Mouse (Mus musculus): Measurements from ENCODE around the gene Cask. TPM values are rescaled to one million over a fixed set of nuclear protein-coding genes. Genes with fewer than 3 reads are reported as not detected.

Gene Cask
- polyA plus RNA-seq, 1 experiment from 2014 or later = 14.6 TPM

DNA sequence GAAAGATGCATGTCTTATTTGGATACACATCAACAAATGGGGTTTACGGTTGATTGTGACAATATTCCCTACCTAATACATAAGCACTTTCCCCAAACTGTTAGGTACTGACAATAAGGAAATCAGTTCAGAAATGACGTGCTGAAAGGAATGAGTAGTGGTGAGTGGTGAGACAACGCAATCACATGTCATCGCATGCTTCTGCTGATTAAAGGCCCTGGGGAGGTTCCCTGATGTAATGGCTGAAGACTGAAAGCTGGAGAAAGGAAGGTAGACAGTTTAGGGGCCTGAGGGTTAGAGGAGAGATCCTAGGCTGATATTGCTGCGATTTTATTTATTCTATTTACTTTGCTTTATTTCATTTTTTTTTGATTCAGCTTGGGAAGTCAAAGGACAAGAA is 240.1 kb downstream of the Cask start:
- 90% methylated on average over 5 of the region's 5 CpGs for WGBS
- H3K4me3 ChIP-seq = no peak overlapping the region
- H3K27ac ChIP-seq = no peak overlapping the region
- peaks cover 5% of the 10 kb centered on the region; the same call in 1 of the 2 replicates for H3K27me3 ChIP-seq (ENCODE audit: insufficient read depth, poor library complexity, severe bottlenecking)
- H3K36me3 ChIP-seq = peaks cover 12% of the 10 kb centered on the region
- DNase-seq (ENCODE audit: low spot score) = no peak
- H3K9me3 ChIP-seq = no peaks in the 10 kb centered on the region
- H3K4me1 ChIP-seq (replicated peaks) = no peaks in the 10 kb centered on the region

DNA sequence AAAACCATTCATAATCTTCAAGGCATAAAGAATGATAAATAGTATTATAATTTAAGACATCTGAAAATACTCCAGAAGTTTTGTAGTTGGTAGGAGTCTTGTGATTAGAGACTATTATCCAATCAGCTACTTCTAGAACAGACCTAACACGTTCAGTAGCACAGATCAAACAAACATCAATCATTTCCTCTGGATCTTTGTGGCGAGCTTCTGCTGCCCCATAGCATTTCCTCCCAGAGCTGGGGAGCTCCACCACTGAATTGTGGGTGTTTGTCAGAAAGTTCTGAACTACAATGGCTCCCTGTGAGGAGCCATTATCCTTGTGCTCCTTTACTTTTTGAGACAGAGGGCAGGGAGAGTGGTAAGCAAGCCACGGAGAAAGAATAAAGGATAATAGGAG is 243.4 kb downstream of the Cask start:
- H3K36me3 ChIP-seq = peaks cover 3% of the 10 kb centered on the region; the same call in 1 of the 2 replicates
- no peaks in the 10 kb centered on the region for H3K4me1 ChIP-seq (replicated peaks)
- no peak overlapping the region for H3K4me3 ChIP-seq
- H3K27ac ChIP-seq = no peak overlapping the region
- no peak for DNase-seq (ENCODE audit: low spot score)
- peaks cover 5% of the 10 kb centered on the region; the same call in 1 of the 2 replicates for H3K27me3 ChIP-seq (ENCODE audit: insufficient read depth, poor library complexity, severe bottlenecking)
- 55% methylated on average over 3 of the region's 3 CpGs for WGBS
- no peaks in the 10 kb centered on the region for H3K9me3 ChIP-seq

DNA sequence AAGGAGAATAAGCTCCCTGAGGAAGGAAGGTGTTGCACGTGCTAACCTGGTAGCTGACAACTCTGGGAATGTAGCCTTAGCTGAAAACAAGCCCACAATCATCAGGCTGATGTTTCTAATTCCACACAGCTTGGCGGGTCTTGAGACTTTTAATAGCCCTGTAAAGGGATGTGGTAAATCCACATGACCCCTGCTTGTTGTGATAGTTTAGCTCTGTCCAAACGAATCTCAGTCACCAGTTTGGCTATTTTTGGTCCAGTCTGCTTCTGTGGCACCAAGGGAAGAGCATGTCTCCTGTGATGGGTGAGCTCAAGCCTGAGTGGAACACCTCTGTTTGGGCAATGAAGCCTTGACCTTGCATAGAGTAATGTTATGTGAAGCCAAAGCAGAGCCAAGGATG is 244.4 kb downstream of the Cask start:
- DNase-seq (ENCODE audit: low spot score) = no peak
- H3K4me1 ChIP-seq (replicated peaks) = no peaks in the 10 kb centered on the region
- H3K9me3 ChIP-seq = no peaks in the 10 kb centered on the region
- no peak overlapping the region for H3K27ac ChIP-seq
- H3K27me3 ChIP-seq (ENCODE audit: insufficient read depth, poor library complexity, severe bottlenecking) = peaks cover 5% of the 10 kb centered on the region; the same call in 1 of the 2 replicates
- peaks cover 3% of the 10 kb centered on the region; the same call in 1 of the 2 replicates for H3K36me3 ChIP-seq
- 74% methylated on average over 3 of the region's 3 CpGs for WGBS
- no peak overlapping the region for H3K4me3 ChIP-seq

DNA sequence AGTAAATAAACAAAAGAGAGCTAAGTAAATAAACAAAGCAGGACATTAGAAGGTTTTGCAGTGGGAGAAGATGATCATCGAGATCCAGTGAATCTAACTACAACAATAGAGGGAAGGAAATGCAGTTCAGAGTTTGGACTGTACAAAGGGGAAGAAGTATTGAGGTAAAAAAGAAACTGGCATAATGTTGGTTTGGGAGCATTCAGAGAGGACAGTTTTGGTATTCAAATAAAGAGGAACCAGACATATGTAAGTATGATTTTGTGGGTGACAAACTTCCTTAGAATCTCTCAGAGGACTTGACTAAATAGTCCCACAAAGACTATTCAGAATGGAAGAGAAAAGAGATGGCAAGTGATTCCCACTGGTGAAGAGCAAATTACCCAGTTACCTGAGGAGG is 251.2 kb downstream of the Cask start:
- H3K9me3 ChIP-seq = no peaks in the 10 kb centered on the region
- no peak for DNase-seq (ENCODE audit: low spot score)
- H3K27ac ChIP-seq = no peak overlapping the region
- no peaks in the 10 kb centered on the region; the same call in 1 of the 2 replicates for H3K27me3 ChIP-seq (ENCODE audit: insufficient read depth, poor library complexity, severe bottlenecking)
- H3K4me1 ChIP-seq (replicated peaks) = no peaks in the 10 kb centered on the region
- no peaks in the 10 kb centered on the region for H3K36me3 ChIP-seq
- H3K4me3 ChIP-seq = no peak overlapping the region
- 77% methylated on average over 1 of the region's 1 CpGs for WGBS

DNA sequence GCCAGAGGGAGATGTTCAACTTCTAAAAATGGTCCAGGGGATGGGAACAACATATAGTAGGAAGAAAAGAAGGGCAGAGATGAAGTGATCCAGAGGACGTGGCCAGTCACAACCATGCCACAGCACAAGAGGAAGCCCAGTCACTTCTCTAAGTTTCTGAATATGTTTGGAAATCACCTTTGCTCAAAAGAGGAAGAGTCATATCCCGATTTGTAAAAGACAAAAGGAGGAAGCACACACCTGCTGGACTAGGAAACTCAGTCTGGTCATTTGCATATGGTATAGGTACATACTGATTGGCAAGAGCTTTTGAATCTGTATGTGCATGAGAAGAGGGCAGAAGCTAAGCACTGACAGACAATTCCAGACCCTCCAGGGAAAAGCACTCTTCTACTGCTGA is 251.8 kb downstream of the Cask start:
- Histone ChIP-seq H3K36me3 (no peaks in the 10 kb centered on the region), H3K4me3 (no peak overlapping the region), H3K4me1 (replicated peaks) (no peaks in the 10 kb centered on the region), H3K27ac (no peak overlapping the region), H3K9me3 (no peaks in the 10 kb centered on the region), H3K27me3 (ENCODE audit: insufficient read depth, poor library complexity, severe bottlenecking) (no peaks in the 10 kb centered on the region; the same call in 1 of the 2 replicates)
- WGBS = 83% methylated on average over 2 of the region's 2 CpGs
- no peak for DNase-seq (ENCODE audit: low spot score)

DNA sequence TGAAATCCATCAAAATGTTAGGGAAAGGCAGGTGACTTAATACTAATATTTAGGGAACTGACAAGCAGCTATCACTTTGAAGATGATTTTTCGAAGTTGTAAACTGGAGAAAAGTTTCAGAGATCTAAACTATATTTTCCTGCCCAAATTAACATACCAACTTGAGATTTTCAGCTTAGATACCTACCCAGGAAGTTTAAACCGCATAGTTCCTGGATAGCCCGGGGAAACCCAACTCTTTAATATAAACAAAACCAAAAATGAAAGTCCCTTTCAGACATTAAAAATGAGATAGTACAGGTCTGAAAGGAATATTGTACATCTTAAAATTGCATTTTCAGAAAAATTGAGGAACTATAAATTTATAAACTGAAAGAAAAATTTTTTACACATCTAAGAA is 273.5 kb downstream of the Cask start:
- no peak for DNase-seq (ENCODE audit: low spot score)
- Histone ChIP-seq H3K27ac (no peak overlapping the region), H3K27me3 (ENCODE audit: insufficient read depth, poor library complexity, severe bottlenecking) (peaks cover 12% of the 10 kb centered on the region), H3K9me3 (no peaks in the 10 kb centered on the region), H3K4me3 (no peak overlapping the region), H3K36me3 (0 out of 2 replicates have a peak, but pooled peaks cover 3% of the 10 kb centered on the region), H3K4me1 (replicated peaks) (no peaks in the 10 kb centered on the region)
- 85% methylated on average over 3 of the region's 3 CpGs for WGBS

DNA sequence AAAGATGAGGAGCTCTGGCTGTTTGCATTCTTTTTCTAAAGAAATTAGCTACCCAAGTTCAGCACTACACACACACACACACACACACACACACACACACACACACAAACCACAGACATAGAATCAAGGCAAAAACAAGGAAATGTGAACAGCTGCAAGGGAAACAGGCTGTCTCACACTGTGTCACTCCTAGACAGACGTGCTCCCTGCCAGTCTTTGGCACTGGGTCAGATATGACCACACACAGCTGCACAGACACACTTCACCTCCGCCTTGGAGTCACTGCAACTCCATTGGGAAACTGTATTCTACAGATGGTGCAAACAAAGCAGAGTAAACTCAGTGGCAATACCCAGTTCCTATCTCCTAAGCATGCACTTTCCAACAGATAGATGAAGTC is 274.6 kb downstream of the Cask start:
- WGBS = 88% methylated on average over 2 of the region's 2 CpGs

DNA sequence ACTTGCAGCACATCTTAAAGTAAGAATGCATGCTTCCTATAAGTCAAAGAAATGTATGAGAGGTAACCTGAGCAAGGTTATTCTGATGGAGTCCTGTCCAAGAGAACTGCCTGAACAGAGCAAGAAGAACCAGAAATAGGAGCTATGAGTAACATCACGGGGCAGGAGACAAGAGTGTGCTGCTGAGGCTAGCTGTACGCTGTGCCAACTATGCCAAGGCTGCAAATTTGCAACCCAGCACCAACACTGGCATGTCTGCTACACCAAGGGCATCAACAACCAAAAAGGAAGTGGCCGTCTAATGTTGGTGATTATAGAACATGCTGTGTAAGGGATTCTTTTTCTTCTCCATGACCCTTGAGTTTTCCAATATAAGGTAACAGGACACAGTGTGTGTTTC is 276.3 kb downstream of the Cask start:
- H3K27ac ChIP-seq = no peak overlapping the region
- no peaks in the 10 kb centered on the region for H3K4me1 ChIP-seq (replicated peaks)
- 90% methylated on average over 3 of the region's 3 CpGs for WGBS
- H3K9me3 ChIP-seq = no peaks in the 10 kb centered on the region
- H3K27me3 ChIP-seq (ENCODE audit: insufficient read depth, poor library complexity, severe bottlenecking) = peaks cover 12% of the 10 kb centered on the region
- 0 out of 2 replicates have a peak, but pooled peaks cover 3% of the 10 kb centered on the region for H3K36me3 ChIP-seq
- no peak overlapping the region for H3K4me3 ChIP-seq
- DNase-seq (ENCODE audit: low spot score) = no peak

More for the DNA sequence above, 274.6 kb downstream of the Cask start:
- no peak overlapping the region for H3K27ac ChIP-seq
- DNase-seq (ENCODE audit: low spot score) = no peak
- peaks cover 12% of the 10 kb centered on the region for H3K27me3 ChIP-seq (ENCODE audit: insufficient read depth, poor library complexity, severe bottlenecking)
- 0 out of 2 replicates have a peak, but pooled peaks cover 3% of the 10 kb centered on the region for H3K36me3 ChIP-seq
- H3K4me1 ChIP-seq (replicated peaks) = no peaks in the 10 kb centered on the region
- no peak overlapping the region for H3K4me3 ChIP-seq
- H3K9me3 ChIP-seq = no peaks in the 10 kb centered on the region

DNA sequence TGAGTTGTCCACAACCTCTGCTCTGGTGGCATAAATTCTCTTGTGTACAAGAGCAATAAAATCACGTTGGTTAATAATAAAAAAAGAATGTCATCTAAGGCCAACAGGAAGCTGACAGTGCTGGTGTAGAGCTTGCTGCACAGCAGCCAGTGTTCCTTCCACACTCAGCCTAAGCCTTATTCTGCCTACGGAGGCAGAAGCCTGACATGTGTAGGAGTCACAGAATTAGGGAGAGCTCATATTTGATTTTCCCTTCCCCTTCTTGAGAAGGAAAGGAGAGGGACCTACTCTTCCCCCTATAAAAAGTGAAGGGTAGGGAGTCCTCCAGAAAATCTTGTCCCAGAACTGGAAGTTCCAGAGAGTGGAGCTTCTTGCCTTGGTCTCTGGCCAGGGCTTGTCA is 276.9 kb downstream of the Cask start:
- H3K27me3 ChIP-seq (ENCODE audit: insufficient read depth, poor library complexity, severe bottlenecking) = peaks cover 12% of the 10 kb centered on the region
- no peaks in the 10 kb centered on the region for H3K4me1 ChIP-seq (replicated peaks)
- WGBS = 82% methylated on average over 2 of the region's 2 CpGs
- H3K36me3 ChIP-seq = 0 out of 2 replicates have a peak, but pooled peaks cover 3% of the 10 kb centered on the region
- no peaks in the 10 kb centered on the region for H3K9me3 ChIP-seq
- H3K4me3 ChIP-seq = no peak overlapping the region
- no peak overlapping the region for H3K27ac ChIP-seq
- no peak for DNase-seq (ENCODE audit: low spot score)

DNA sequence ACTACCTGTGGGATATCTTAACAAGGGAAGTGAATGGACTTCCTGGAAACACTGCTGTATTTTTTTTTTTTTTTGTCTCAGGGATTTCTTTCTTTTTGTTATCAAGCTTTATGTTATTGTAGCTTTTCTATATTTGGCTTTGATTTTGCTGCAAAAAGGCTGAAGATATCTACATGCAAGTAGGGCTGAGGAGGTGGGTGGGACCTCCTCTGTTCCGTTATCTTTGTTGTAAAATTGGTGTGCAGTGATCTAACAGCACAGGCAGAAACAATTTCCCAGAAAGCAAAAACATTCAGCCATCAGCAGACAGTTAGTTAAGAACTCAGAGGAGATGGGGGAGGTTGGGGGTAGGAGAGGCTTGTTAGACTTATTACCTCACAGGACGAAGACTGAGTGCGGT is 296.7 kb downstream of the Cask start:
- no peak overlapping the region for H3K4me3 ChIP-seq
- WGBS = 94% methylated on average over 3 of the region's 3 CpGs
- H3K36me3 ChIP-seq = peaks cover 9% of the 10 kb centered on the region; the same call in 1 of the 2 replicates
- no peaks in the 10 kb centered on the region for H3K4me1 ChIP-seq (replicated peaks)
- no peak overlapping the region for H3K27ac ChIP-seq
- H3K27me3 ChIP-seq (ENCODE audit: insufficient read depth, poor library complexity, severe bottlenecking) = peaks cover 11% of the 10 kb centered on the region
- no peak for DNase-seq (ENCODE audit: low spot score)
- no peaks in the 10 kb centered on the region for H3K9me3 ChIP-seq

DNA sequence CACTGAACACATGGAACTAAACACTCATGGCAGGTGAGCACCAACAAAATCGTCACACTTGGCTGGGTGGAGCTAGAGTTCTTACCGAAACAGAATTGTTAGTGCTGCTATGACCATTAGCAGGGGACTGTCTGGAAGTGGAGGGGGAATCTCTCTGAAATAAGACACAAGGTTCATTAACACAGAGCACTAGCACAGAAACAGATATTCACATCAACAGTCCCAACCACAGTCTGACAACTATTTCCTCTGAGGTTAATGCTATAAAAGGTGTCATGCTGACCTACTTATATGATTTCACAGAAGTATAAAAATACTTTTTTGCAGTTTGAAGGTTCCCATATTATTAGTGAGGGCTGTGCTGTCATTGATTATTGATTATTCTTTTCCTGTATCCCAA is 298.9 kb downstream of the Cask start:
- H3K9me3 ChIP-seq = no peaks in the 10 kb centered on the region
- H3K27ac ChIP-seq = no peak overlapping the region
- peaks cover 29% of the 10 kb centered on the region for H3K27me3 ChIP-seq (ENCODE audit: insufficient read depth, poor library complexity, severe bottlenecking)
- H3K36me3 ChIP-seq = peaks cover 16% of the 10 kb centered on the region
- DNase-seq (ENCODE audit: low spot score) = no peak
- no peaks in the 10 kb centered on the region for H3K4me1 ChIP-seq (replicated peaks)
- no peak overlapping the region for H3K4me3 ChIP-seq
- WGBS = 82% methylated on average over 2 of the region's 2 CpGs

DNA sequence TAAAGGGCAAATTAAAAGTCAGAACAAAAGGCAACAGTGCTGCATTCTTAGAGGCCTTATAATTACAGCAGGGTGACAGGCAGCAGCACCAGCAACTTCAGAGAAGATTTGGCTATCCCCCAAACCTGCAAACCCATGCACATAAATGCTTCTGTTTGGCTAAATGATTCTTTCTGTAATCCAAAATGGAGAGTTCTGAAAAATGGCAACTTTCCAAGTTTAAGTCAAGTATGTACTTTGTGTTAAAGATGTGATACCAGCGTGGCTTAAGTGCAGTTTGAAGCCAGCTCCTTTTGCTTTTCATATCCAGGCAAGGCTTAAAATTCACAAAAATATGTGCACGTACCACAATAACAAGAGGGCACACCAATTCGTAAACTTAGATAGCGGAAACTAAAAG is 299.6 kb downstream of the Cask start:
- no peaks in the 10 kb centered on the region for H3K9me3 ChIP-seq
- peaks cover 32% of the 10 kb centered on the region for H3K27me3 ChIP-seq (ENCODE audit: insufficient read depth, poor library complexity, severe bottlenecking)
- no peaks in the 10 kb centered on the region for H3K4me1 ChIP-seq (replicated peaks)
- no peak for DNase-seq (ENCODE audit: low spot score)
- H3K4me3 ChIP-seq = no peak overlapping the region
- H3K36me3 ChIP-seq = peaks cover 17% of the 10 kb centered on the region
- 91% methylated on average over 4 of the region's 4 CpGs for WGBS
- H3K27ac ChIP-seq = no peak overlapping the region

DNA sequence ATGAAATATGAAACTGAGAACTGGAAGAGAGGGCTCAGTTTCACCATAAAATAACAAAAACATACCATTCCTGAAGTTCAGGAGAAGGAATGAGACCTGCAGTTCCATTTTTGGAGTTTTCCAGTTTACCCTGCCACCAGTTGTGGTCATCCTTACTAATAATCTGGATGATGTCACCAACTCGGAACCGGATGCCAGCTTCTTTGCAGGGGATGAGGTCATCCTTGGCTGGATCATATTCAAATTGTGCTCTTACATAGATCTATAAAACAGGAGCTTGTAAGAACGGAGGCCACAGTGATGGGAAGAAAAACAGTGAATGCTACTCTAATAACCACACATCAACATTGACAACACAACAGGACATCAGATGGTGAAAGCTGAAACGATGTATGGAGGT is 302.1 kb downstream of the Cask start:
- Histone ChIP-seq H3K27ac (no peak overlapping the region), H3K27me3 (ENCODE audit: insufficient read depth, poor library complexity, severe bottlenecking) (peaks cover 24% of the 10 kb centered on the region), H3K9me3 (no peaks in the 10 kb centered on the region), H3K4me3 (no peak overlapping the region), H3K4me1 (replicated peaks) (no peaks in the 10 kb centered on the region), H3K36me3 (peaks cover 11% of the 10 kb centered on the region)
- no peak for DNase-seq (ENCODE audit: low spot score)
- WGBS = 93% methylated on average over 4 of the region's 4 CpGs

DNA sequence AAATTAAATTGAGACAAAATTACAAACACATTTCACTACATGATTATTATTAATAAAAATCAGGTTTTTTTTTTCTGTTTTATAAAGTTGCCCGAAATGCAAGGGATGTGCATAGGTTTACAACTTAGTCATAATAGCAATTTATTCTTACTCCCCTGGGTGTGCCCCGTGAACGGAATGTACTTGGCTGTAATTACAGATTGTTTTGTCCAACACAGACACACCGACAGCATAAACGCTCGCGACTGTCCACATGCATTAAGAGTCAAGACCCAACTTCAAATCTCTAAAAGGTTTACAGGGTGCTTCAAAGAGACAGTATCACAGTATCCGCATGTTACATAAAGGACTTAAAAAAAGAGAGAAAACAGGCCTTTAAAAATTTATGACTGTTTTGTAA is 329.9 kb downstream of the Cask start:
- DNase-seq (ENCODE audit: low spot score) = no peak
- H3K27me3 ChIP-seq (ENCODE audit: insufficient read depth, poor library complexity, severe bottlenecking) = peaks cover 48% of the 10 kb centered on the region
- H3K4me1 ChIP-seq (replicated peaks) = no peaks in the 10 kb centered on the region
- no peak overlapping the region for H3K4me3 ChIP-seq
- H3K9me3 ChIP-seq = no peaks in the 10 kb centered on the region
- H3K27ac ChIP-seq = no peak overlapping the region
- WGBS = 92% methylated on average over 8 of the region's 8 CpGs
- peaks cover 10% of the 10 kb centered on the region for H3K36me3 ChIP-seq
